Mouse (Mus musculus) CH12.LX (cell line): ENCODE data around the gene Pigt.

Experiments used
- CHD2 ChIP-seq: IDR thresholded peaks from 2 replicates; pipeline ENCODE4 v1.6.1; 2011; ENCODE audit warnings: low read length, improper control_type of control experiment
- CTCF ChIP-seq, 2 experiments: IDR thresholded peaks in 1 of 2; conservative IDR thresholded peaks in 1 of 2; 2 replicates each; pipeline ENCODE4 v1.5.1; 2011 to 2012; ENCODE audit warnings: low read depth in 2 of 2, low read length in 2 of 2, improper control_type of control experiment in 1 of 2, inconsistent platforms in 1 of 2, mild to moderate bottlenecking in 1 of 2, moderate library complexity in 1 of 2
- E2F4 ChIP-seq: IDR thresholded peaks from 2 replicates; pipeline ENCODE4 v1.6.1; 2011; ENCODE audit warnings: low read depth, low read length, improper control_type of control experiment; ENCODE audit not compliant: insufficient replicate concordance
- EP300 ChIP-seq: IDR thresholded peaks from 2 replicates; pipeline ENCODE4 v1.6.1; 2011; ENCODE audit warnings: low read length, improper control_type of control experiment
- ETS1 ChIP-seq: conservative IDR thresholded peaks from 2 replicates; pipeline ENCODE4 v1.6.1; 2012; ENCODE audit warnings: low read depth, mild to moderate bottlenecking, inconsistent platforms, low read length, improper control_type of control experiment, moderate library complexity
- KAT2A ChIP-seq: IDR thresholded peaks from 2 replicates; pipeline ENCODE4 v1.6.1; 2012; ENCODE audit warnings: low read length, improper control_type of control experiment, inconsistent platforms; ENCODE audit not compliant: insufficient replicate concordance
- MAX ChIP-seq: IDR thresholded peaks from 2 replicates; pipeline ENCODE4 v1.6.1; 2011; ENCODE audit warnings: low read length, improper control_type of control experiment
- NRF1 ChIP-seq: IDR thresholded peaks from 2 replicates; pipeline ENCODE4 v1.6.1; 2014; ENCODE audit warnings: low read depth, mild to moderate bottlenecking, inconsistent platforms, low read length, improper control_type of control experiment, moderate library complexity
- POLR2A ChIP-seq: IDR thresholded peaks from 2 replicates; pipeline ENCODE4 v1.6.1; 2011; ENCODE audit warnings: low read depth, mild to moderate bottlenecking, improper control_type of control experiment, low read length
- POLR2AphosphoS2 ChIP-seq: IDR thresholded peaks from 2 replicates; pipeline ENCODE4 v1.6.1; 2011; ENCODE audit warnings: low read depth, low read length, improper control_type of control experiment
- RAD21 ChIP-seq: IDR thresholded peaks from 2 replicates; pipeline ENCODE4 v1.6.1; 2011; ENCODE audit warnings: low read depth, mild to moderate bottlenecking, low read length, improper control_type of control experiment, moderate library complexity
- UBTF ChIP-seq: IDR thresholded peaks from 2 replicates; pipeline ENCODE4 v1.6.1; 2012; ENCODE audit warnings: low read depth, mild to moderate bottlenecking, inconsistent platforms, low read length, improper control_type of control experiment, moderate library complexity
- USF1 ChIP-seq: IDR thresholded peaks from 2 replicates; pipeline ENCODE4 v1.6.1; 2014; ENCODE audit warnings: low read depth, mild to moderate bottlenecking, inconsistent platforms, low read length, improper control_type of control experiment

GRCm38 (mm10) chr2:164520782-164521181 is 23.5 kb downstream of the Pigt start:
- no peak for TF ChIP-seq MAX
- TF ChIP-seq CHD2: no peak
- peak; percentile 41 for TF ChIP-seq EP300
- no peak for TF ChIP-seq USF1
- TF ChIP-seq RAD21: peak; percentile 94
- TF ChIP-seq CTCF (conservative IDR thresholded peaks at IDR 0.05 in 1 of 2, IDR thresholded peaks at IDR 0.05 in 1 of 2; ENCODE audit: low read depth in 2 of 2, low read length in 2 of 2): peak; percentile 62 to 96
- TF ChIP-seq E2F4: no peak
- no peak for TF ChIP-seq KAT2A
- TF ChIP-seq POLR2A: no peak
- TF ChIP-seq ETS1: no peak
- no peak for TF ChIP-seq POLR2AphosphoS2
- no peak for TF ChIP-seq UBTF
- no peak for TF ChIP-seq NRF1
